In genomic region chr15:10706414-10706813, GRCm38 (mm10) we compare ENCODE assay signal across 20 mouse cellular contexts. TPM values are rescaled to one million over a fixed set of nuclear protein-coding genes. Genes with fewer than 3 reads are reported as not detected.
A peak's percentile ranks its signal among the peaks of the same experiment; 100 is the strongest.
DNase-seq lines count a peak whose midpoint lies in the region; ATAC-seq and TF ChIP-seq lines count a peak whose summit lies in the region.
"Had no signal": no experiment of that assay in that cellular context is flagged by ENCODE, and none has a peak within 500 bp of the region (broad histone marks: within the 10 kb centered on the region; RNA-seq: fewer than 3 reads in every experiment).

No protein-coding gene starts in this region.

- no peak overlapping the region for H3K27ac ChIP-seq in forebrain, embryonic 11.5 days (ENCODE audit: low read depth, low read length)
- H3K27ac ChIP-seq in forebrain, embryonic 12.5 days: no peak overlapping the region
- peak overlapping the region; percentile 48; the same call in 1 of the 2 replicates for H3K27ac ChIP-seq in lung, postnatal 0 days (ENCODE audit: low read length)
- no peak overlapping the region for H3K27ac ChIP-seq in ES-E14 (ENCODE audit: insufficient read depth, low read depth, low read length, poor library complexity, severe bottlenecking)
- no peak overlapping the region for H3K27ac ChIP-seq in stomach, embryonic 16.5 days (ENCODE audit: low read length)
- H3K27ac ChIP-seq: forebrain, embryonic 15.5 days; heart, embryonic 10.5 days; hindbrain, embryonic 12.5 days; hindbrain, postnatal 0 days had no signal

- no peak for TF ChIP-seq CTCF in lung, postnatal 0 days (IDR thresholded peaks at IDR 0.05)

- intact Hi-C loops in left cerebral cortex, postnatal 10 days (cut with DNase I): loop anchor here (10.0 kb wide), 1 partner anchor 202 kb away; no protein-coding TSS in a partner anchor

- no peak overlapping the region for H3K9ac ChIP-seq in forebrain, embryonic 11.5 days (ENCODE audit: low read length)
- no peak overlapping the region for H3K9ac ChIP-seq in forebrain, embryonic 12.5 days
- H3K9ac ChIP-seq in lung, postnatal 0 days (replicated peaks; ENCODE audit: low read depth): no peak overlapping the region
- 0 out of 2 replicates have a peak overlapping the region, but pooled peaks have one; percentile 13 for H3K9ac ChIP-seq in ES-E14 (ENCODE audit: insufficient read depth, low read depth, low read length, poor library complexity, severe bottlenecking)
- no peak overlapping the region for H3K9ac ChIP-seq in stomach, embryonic 16.5 days (ENCODE audit: low read length)
- H3K9ac ChIP-seq: forebrain, embryonic 15.5 days; hindbrain, embryonic 12.5 days had no signal

- H3K9me3 ChIP-seq in forebrain, embryonic 11.5 days (ENCODE audit: control insufficient read depth, low read length): no peaks in the 10 kb centered on the region
- no peaks in the 10 kb centered on the region for H3K9me3 ChIP-seq in forebrain, embryonic 12.5 days
- no peaks in the 10 kb centered on the region for H3K9me3 ChIP-seq in lung, postnatal 0 days (ENCODE audit: low read length)
- no peaks in the 10 kb centered on the region for H3K9me3 ChIP-seq in ES-E14 (ENCODE audit: control insufficient read depth, insufficient read depth, low read depth, low read length)
- H3K9me3 ChIP-seq in stomach, embryonic 16.5 days (replicated peaks; ENCODE audit: control insufficient read depth, low read length): no peaks in the 10 kb centered on the region
- H3K9me3 ChIP-seq: forebrain, embryonic 15.5 days; heart, embryonic 10.5 days; hindbrain, embryonic 12.5 days had no signal

- TF ChIP-seq EP300 in lung, postnatal 0 days (IDR thresholded peaks at IDR 0.05): peak; percentile 54

- no peaks in the 10 kb centered on the region for H3K36me3 ChIP-seq in forebrain, embryonic 11.5 days (ENCODE audit: control insufficient read depth, insufficient read depth, low read length)
- H3K36me3 ChIP-seq in forebrain, embryonic 12.5 days (replicated peaks): peaks cover 7% of the 10 kb centered on the region
- no peaks in the 10 kb centered on the region for H3K36me3 ChIP-seq in lung, postnatal 0 days (ENCODE audit: insufficient read depth, low read length)
- 0 out of 2 replicates have a peak, but pooled peaks cover 2% of the 10 kb centered on the region for H3K36me3 ChIP-seq in ES-E14 (ENCODE audit: control insufficient read depth, insufficient read depth, low read length, poor library complexity, severe bottlenecking)
- peaks cover 3% of the 10 kb centered on the region; the same call in 1 of the 2 replicates for H3K36me3 ChIP-seq in stomach, embryonic 16.5 days (ENCODE audit: control insufficient read depth, insufficient read depth, low read length)
- H3K36me3 ChIP-seq: forebrain, embryonic 15.5 days had no signal

- H3K27me3 ChIP-seq in forebrain, embryonic 11.5 days (ENCODE audit: control insufficient read depth, insufficient read depth, low read length): no peaks in the 10 kb centered on the region
- no peaks in the 10 kb centered on the region for H3K27me3 ChIP-seq in forebrain, embryonic 12.5 days
- H3K27me3 ChIP-seq in lung, postnatal 0 days (replicated peaks; ENCODE audit: insufficient read depth, low read length): no peaks in the 10 kb centered on the region
- no peaks in the 10 kb centered on the region for H3K27me3 ChIP-seq in stomach, embryonic 16.5 days (ENCODE audit: control insufficient read depth, insufficient read depth, low read length)
- H3K27me3 ChIP-seq: forebrain, embryonic 15.5 days; hindbrain, embryonic 12.5 days had no signal

- H3K4me1 ChIP-seq in forebrain, embryonic 11.5 days (replicated peaks; ENCODE audit: control insufficient read depth, insufficient read depth, low read length): peaks cover 2% of the 10 kb centered on the region; the same call in 1 of the 2 replicates
- H3K4me1 ChIP-seq in forebrain, embryonic 12.5 days: peaks cover 6% of the 10 kb centered on the region
- H3K4me1 ChIP-seq in lung, postnatal 0 days (ENCODE audit: insufficient read depth, low read depth, low read length): peaks cover 9% of the 10 kb centered on the region
- peaks cover 12 to 17% of the 10 kb centered on the region in 2 experiments for H3K4me1 ChIP-seq in ES-E14 (ENCODE audit: control insufficient read depth in 2 of 2, insufficient read depth in 2 of 2, low read length in 2 of 2, poor library complexity in 1 of 2)
- peaks cover 17% of the 10 kb centered on the region; the same call in 1 of the 2 replicates for H3K4me1 ChIP-seq in stomach, embryonic 16.5 days (ENCODE audit: control insufficient read depth, insufficient read depth, low read length)

- in situ Hi-C loops in ES-E14 (cut with MboI; ENCODE audit: low sequenced_read_pairs in 2 of 2, unreplicated experiment in 2 of 2): no loop called here

- peak; percentile 34 for DNase-seq in forebrain, embryonic 11.5 days (ENCODE audit: low spot score)
- DNase-seq in lung, postnatal 0 days (ENCODE audit: low spot score): peak; percentile 69
- no peak for DNase-seq in lung, postnatal 14 days
- DNase-seq in ES-E14 (ENCODE audit: low read depth, low spot score): no peak
- DNase-seq in left cerebral cortex, postnatal 10 days (ENCODE audit: extremely low spot score in 1 of 2, low spot score in 2 of 2): no peak
- DNase-seq: adrenal gland, adult 2 months; adrenal gland, postnatal 25 days; cerebellum, adult 2 months; cerebellum, postnatal 10 days; gastrocnemius, postnatal 36 days; heart, adult 11 months; heart, postnatal 10 days; heart, postnatal 4 days had no signal

- H3K4me3 ChIP-seq in forebrain, embryonic 11.5 days (ENCODE audit: low read depth, low read length): no peak overlapping the region
- no peak overlapping the region for H3K4me3 ChIP-seq in forebrain, embryonic 12.5 days (replicated peaks)
- H3K4me3 ChIP-seq in lung, postnatal 0 days (ENCODE audit: low read depth, low read length): no peak overlapping the region
- no peak overlapping the region for H3K4me3 ChIP-seq in ES-E14 (ENCODE audit: insufficient read depth in 1 of 2, low read depth in 1 of 2, low read length in 2 of 2, poor library complexity in 1 of 2, severe bottlenecking in 1 of 2)
- no peak overlapping the region for H3K4me3 ChIP-seq in stomach, embryonic 16.5 days (replicated peaks; ENCODE audit: low read length)
- H3K4me3 ChIP-seq: forebrain, embryonic 15.5 days; heart, embryonic 10.5 days; hindbrain, embryonic 12.5 days had no signal

- no peak overlapping the region for H3K4me2 ChIP-seq in forebrain, embryonic 11.5 days (ENCODE audit: low read depth, low read length, severe bottlenecking)
- no peak overlapping the region for H3K4me2 ChIP-seq in forebrain, embryonic 12.5 days
- H3K4me2 ChIP-seq in lung, postnatal 0 days (replicated peaks; ENCODE audit: low read depth, low read length): no peak overlapping the region
- no peak overlapping the region for H3K4me2 ChIP-seq in stomach, embryonic 16.5 days (ENCODE audit: low read depth, low read length)
- H3K4me2 ChIP-seq: forebrain, embryonic 15.5 days; hindbrain, embryonic 12.5 days had no signal

- WGBS in forebrain, embryonic 11.5 days: 87% methylated on average over 8 of the region's 8 CpGs
- WGBS in forebrain, embryonic 12.5 days: 84% methylated on average over 8 of the region's 8 CpGs
- WGBS in lung, postnatal 0 days: 60% methylated on average over 8 of the region's 8 CpGs
- 57% methylated on average over 8 of the region's 8 CpGs for WGBS in stomach, embryonic 16.5 days

- ATAC-seq in forebrain, embryonic 11.5 days (replicated peaks; ENCODE audit: low FRiP score): no peak
- ATAC-seq in forebrain, embryonic 12.5 days (ENCODE audit: low FRiP score): no peak
- ATAC-seq in lung, postnatal 0 days: peak; percentile 87
- ATAC-seq in stomach, embryonic 16.5 days (ENCODE audit: insufficient read depth, low FRiP score): peak; percentile 45; the same call in 1 of the 2 replicates
- no peak for ATAC-seq in megakaryocyte, adult 5-6 weeks (ENCODE audit: poor library complexity, severe bottlenecking)
- ATAC-seq: forebrain, embryonic 15.5 days; hindbrain, postnatal 0 days had no signal

TF ChIP-seq in ES-E14, 5 proteins besides CTCF, POLR2A, EP300 and RAD21:
- TF ChIP-seq MAFK (IDR thresholded peaks at IDR 0.05; ENCODE audit: insufficient read depth, low read depth, low read length) (no peak), ZC3H11A (IDR thresholded peaks at IDR 0.05; ENCODE audit: borderline replicate concordance, low read depth, low read length) (no peak), ZNF384 (IDR thresholded peaks at IDR 0.05; ENCODE audit: low read depth, low read length) (no peak), HCFC1 (IDR thresholded peaks at IDR 0.05; ENCODE audit: borderline replicate concordance, insufficient read depth, low read length) (no peak), CHD2 (IDR thresholded peaks at IDR 0.05; ENCODE audit: low read depth, low read length) (no peak)

RNA-seq across cellular contexts. Expression of gene Rai14, which starts 8.0 kb away (rescaled TPM):
- polyA plus RNA-seq in forebrain, embryonic 11.5 days (2014; fragmentation: Nextera tagmentation; extraction: Ambion mirVana): 58.2 and 61.5 TPM in 2 replicates
- 55.1 and 59.8 TPM in 2 replicates for polyA plus RNA-seq in forebrain, embryonic 12.5 days (2016; fragmentation: Nextera tagmentation; extraction: Ambion mirVana)
- polyA plus RNA-seq in lung, postnatal 0 days (2015; fragmentation: Nextera tagmentation; extraction: Ambion mirVana): 56.0 and 63.0 TPM in 2 replicates
- total RNA-seq in ES-E14 (2012; rRNA removed): 34.2 and 35.0 TPM in 2 replicates
- 21.3 and 21.6 TPM in 2 replicates for polyA plus RNA-seq in stomach, embryonic 16.5 days (2015; fragmentation: Nextera tagmentation; extraction: Ambion mirVana)
- total RNA-seq in left cerebral cortex, postnatal 10 days (2021): 10 to 100 TPM; 10.1 to 12.4 TPM
- 1.6 and 2.8 TPM in 2 replicates for total RNA-seq in megakaryocyte, adult 5-6 weeks (2015)
- total RNA-seq in megakaryocyte, adult 5-6 weeks (2017): 2.5 and 3.0 TPM in 2 replicates

Comparison
In these comparisons a context has a peak if more than half of its experiments do, and no peak if none do; other contexts are left out.
1. DNase-seq: peak in forebrain, embryonic 11.5 days (single experiment) and lung, postnatal 0 days (single experiment); none in lung, postnatal 14 days (single experiment), ES-E14 (single experiment) and left cerebral cortex, postnatal 10 days (0 of 2).
2. ATAC-seq: peak in lung, postnatal 0 days (single experiment) and stomach, embryonic 16.5 days (single experiment); none in forebrain, embryonic 11.5 days (single experiment), forebrain, embryonic 12.5 days (single experiment) and megakaryocyte, adult 5-6 weeks (single experiment).